Mouse (Mus musculus) CH12.LX (cell line): ENCODE results near the gene Rxfp3.

ENCODE experiments used
- CTCF ChIP-seq, 2 experiments: IDR thresholded peaks in 1 of 2; conservative IDR thresholded peaks in 1 of 2; 2 replicates each; pipeline ENCODE4 v1.5.1; 2011 to 2012; ENCODE audit warnings: low read depth in 2 of 2, low read length in 2 of 2, improper control_type of control experiment in 1 of 2, inconsistent platforms in 1 of 2, mild to moderate bottlenecking in 1 of 2, moderate library complexity in 1 of 2
- IRF4 ChIP-seq: IDR thresholded peaks from 2 replicates; pipeline ENCODE4 v1.6.1; 2014; ENCODE audit warnings: low read depth, mild to moderate bottlenecking, inconsistent platforms, low read length, improper control_type of control experiment
- MXI1 ChIP-seq: IDR thresholded peaks from 2 replicates; pipeline ENCODE4 v1.6.1; 2011; ENCODE audit warnings: mild to moderate bottlenecking, low read depth, low read length, improper control_type of control experiment
- POLR2A ChIP-seq: IDR thresholded peaks from 2 replicates; pipeline ENCODE4 v1.6.1; 2011; ENCODE audit warnings: low read depth, mild to moderate bottlenecking, improper control_type of control experiment, low read length
- ZNF384 ChIP-seq: IDR thresholded peaks from 2 replicates; pipeline ENCODE4 v1.6.1; 2012; ENCODE audit warnings: low read depth, low read length, improper control_type of control experiment, inconsistent platforms

- TF ChIP-seq IRF4: no peak
- no peak for TF ChIP-seq MXI1
- TF ChIP-seq CTCF (conservative IDR thresholded peaks at IDR 0.05 in 1 of 2, IDR thresholded peaks at IDR 0.05 in 1 of 2; ENCODE audit: low read depth in 2 of 2, low read length in 2 of 2): no peak
- no peak for TF ChIP-seq ZNF384
- TF ChIP-seq POLR2A: no peak
Measured at GRCm38 (mm10) chr15:11037376-11037695, 455 bp downstream of the Rxfp3 start.
